Mouse (Mus musculus) stomach, postnatal 0 days (tissue): Measurements from ENCODE around the gene Tacc3.

Source experiments
- CTCF ChIP-seq: IDR thresholded peaks from 2 replicates; pipeline ENCODE4 v1.5.1; 2016; ENCODE audit warnings: antibody characterized with exemption, low read depth, mild to moderate bottlenecking, moderate library complexity
- EP300 ChIP-seq: optimal IDR thresholded peaks from 2 replicates; pipeline ENCODE3; 2016; ENCODE audit warnings: antibody characterized with exemption

GRCm38 (mm10) chr5:33705612-33706349 lies 47.9 kb downstream of the Tacc3 start:
- TF ChIP-seq CTCF = no peak
- TF ChIP-seq EP300 = no peak
